Mouse (Mus musculus): ENCODE results near the gene Fam53b.

- no peak for TF ChIP-seq CTCF (IDR thresholded peaks at IDR 0.05; ENCODE audit: insufficient read depth, low read length)
- TF ChIP-seq POLR2A (IDR thresholded peaks at IDR 0.05; ENCODE audit: borderline replicate concordance, extremely low read depth, low read depth, low read length): no peak
Measured at GRCm38 (mm10) chr7:132806286-132806685, 7.4 kb downstream of the Fam53b start.

Data from lung, adult 2 months (tissue).